Mouse (Mus musculus) heart, adult 8-10 months (tissue): ENCODE data around the gene Rab30. TPM values are rescaled to one million over a fixed set of nuclear protein-coding genes. Genes with fewer than 3 reads are reported as not detected.

Experiments used
- total RNA-seq, 4 experiments: library from RNA; stranded (reverse); gene quantifications; 2 replicates each; pipeline ENCODE4 v1.2.4; 2022

Rab30 gene
- total RNA-seq, 4 experiments from 2014 or later: 9.5 to 20.6 (median 11.9) TPM

Other genes starting within 250 kb of the Rab30 start
- 10 to 100 TPM; 41.6 to 48.5 (median 44.1) TPM for gene Ccdc90b, start 180.5 kb upstream of the Rab30 start, total RNA-seq
- 1 to 10 TPM in 2 of 4 experiments, under 1 TPM in 2; 0.62 to 1.4 (median 1.0) TPM for gene Ankrd42, start 104.5 kb upstream of the Rab30 start, total RNA-seq
- 10 to 100 TPM; 24.0 to 30.4 (median 24.7) TPM for gene Pcf11, start 71.7 kb upstream of the Rab30 start, total RNA-seq
- under 1 TPM; 0.16 to 0.41 (median 0.33) TPM for gene Ddias, start 132.6 kb downstream of the Rab30 start, total RNA-seq
- gene Prcp, start 132.9 kb downstream of the Rab30 start, total RNA-seq: 10 to 100 TPM in 2 of 4 experiments, 1 to 10 TPM in 2; 6.4 to 11.4 (median 9.2) TPM